8 mouse cellular contexts compared by ENCODE assay signal in the genomic region with DNA sequence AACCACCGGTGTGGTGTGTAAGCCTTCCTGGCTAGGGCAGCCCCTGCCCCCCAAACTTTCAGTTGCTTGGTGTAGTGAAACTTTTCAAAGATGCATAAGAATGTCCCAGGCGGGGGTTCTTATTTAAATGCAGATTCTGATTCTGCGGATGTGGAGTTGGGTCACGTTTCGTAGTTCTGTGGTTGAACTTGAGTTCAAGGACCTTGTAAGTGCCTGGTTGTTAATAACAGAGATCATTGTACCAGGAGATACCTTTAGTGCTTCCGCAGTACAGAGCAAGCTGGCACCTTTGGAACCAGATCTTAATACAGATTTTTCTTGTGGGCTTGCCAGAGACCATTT. TPM values are rescaled to one million over a fixed set of nuclear protein-coding genes. Genes with fewer than 3 reads are reported as not detected.
DNase-seq lines count a peak whose midpoint lies in the region; ATAC-seq and TF ChIP-seq lines count a peak whose summit lies in the region.

No protein-coding gene starts in this region.

- H3K4me2 ChIP-seq in lung, embryonic 15.5 days: peak overlapping the region; percentile 81
- H3K4me2 ChIP-seq in kidney, postnatal 0 days (ENCODE audit: low read length): peak overlapping the region; percentile 68
- H3K4me2 ChIP-seq in neural tube, embryonic 14.5 days (ENCODE audit: low read depth, low read length): peak overlapping the region; percentile 77

- no peak for ATAC-seq in lung, embryonic 15.5 days (ENCODE audit: borderline replicate concordance, extremely low read depth, low FRiP score, low TSS enrichment)
- ATAC-seq in kidney, postnatal 0 days (replicated peaks; ENCODE audit: low FRiP score, low read depth): no peak
- ATAC-seq in neural tube, embryonic 14.5 days (ENCODE audit: low read depth): no peak
- ATAC-seq in cerebellum, adult (ENCODE audit: insufficient number of reproducible peaks, low FRiP score, low TSS enrichment): no peak
- ATAC-seq in granulocyte monocyte progenitor cell, adult 5-6 weeks (replicated peaks; ENCODE audit: poor library complexity, severe bottlenecking): no peak

- H3K4me3 ChIP-seq in lung, embryonic 15.5 days: peak overlapping the region; percentile 73
- H3K4me3 ChIP-seq in cortical plate, adult 2 months (ENCODE audit: insufficient read depth, low read length): peak overlapping the region; percentile 99
- peak overlapping the region; percentile 66 for H3K4me3 ChIP-seq in kidney, postnatal 0 days (replicated peaks; ENCODE audit: low read depth, low read length)
- H3K4me3 ChIP-seq in neural tube, embryonic 14.5 days (ENCODE audit: low read depth, low read length): peak overlapping the region; percentile 54

- no peaks in the 10 kb centered on the region for H3K9me3 ChIP-seq in lung, embryonic 15.5 days
- H3K9me3 ChIP-seq in kidney, postnatal 0 days (replicated peaks; ENCODE audit: low read length): no peaks in the 10 kb centered on the region
- H3K9me3 ChIP-seq in neural tube, embryonic 14.5 days (ENCODE audit: control insufficient read depth, low read length): no peaks in the 10 kb centered on the region

- H3K4me1 ChIP-seq in lung, embryonic 15.5 days: peaks cover 19% of the 10 kb centered on the region
- no peaks in the 10 kb centered on the region; the same call in 1 of the 2 replicates for H3K4me1 ChIP-seq in cortical plate, adult 2 months (ENCODE audit: control insufficient read depth, insufficient read depth, low read length)
- 0 out of 2 replicates have a peak, but pooled peaks cover 3% of the 10 kb centered on the region for H3K4me1 ChIP-seq in kidney, postnatal 0 days (replicated peaks; ENCODE audit: insufficient read depth, low read length)
- no peaks in the 10 kb centered on the region for H3K4me1 ChIP-seq in neural tube, embryonic 14.5 days (ENCODE audit: control insufficient read depth, insufficient read depth, low read length)

- no peak for DNase-seq in lung, postnatal 4 days
- DNase-seq in kidney, postnatal 0 days (ENCODE audit: low spot score): no peak
- DNase-seq in cerebellum, adult 18-20 months: no peak

- 9% methylated on average over 6 of the region's 6 CpGs for WGBS in lung, embryonic 15.5 days
- 13% methylated on average over 6 of the region's 6 CpGs for WGBS in kidney, postnatal 0 days
- WGBS in neural tube, embryonic 14.5 days: 8% methylated on average over 6 of the region's 6 CpGs

- H3K27ac ChIP-seq in lung, embryonic 15.5 days: peak overlapping the region; percentile 90
- no peak overlapping the region for H3K27ac ChIP-seq in cortical plate, adult 2 months (ENCODE audit: insufficient read depth, low read length)
- H3K27ac ChIP-seq in kidney, postnatal 0 days: peak overlapping the region; percentile 90
- no peak overlapping the region for H3K27ac ChIP-seq in neural tube, embryonic 14.5 days (ENCODE audit: low read depth, low read length)

- no peak for TF ChIP-seq CTCF in cortical plate, adult 2 months (IDR thresholded peaks at IDR 0.05; ENCODE audit: extremely low read depth, insufficient read depth, low read length)
- no peak for TF ChIP-seq CTCF in kidney, postnatal 0 days (IDR thresholded peaks at IDR 0.05; ENCODE audit: low read depth)

- no peak for TF ChIP-seq POLR2A in cortical plate, adult 2 months (IDR thresholded peaks at IDR 0.05; ENCODE audit: extremely low read depth, insufficient read depth, low read length)

- H3K36me3 ChIP-seq in lung, embryonic 15.5 days: no peaks in the 10 kb centered on the region
- no peaks in the 10 kb centered on the region for H3K36me3 ChIP-seq in kidney, postnatal 0 days (ENCODE audit: insufficient read depth, low read length)
- H3K36me3 ChIP-seq in neural tube, embryonic 14.5 days (ENCODE audit: control insufficient read depth, insufficient read depth, low read length): no peaks in the 10 kb centered on the region

- H3K9ac ChIP-seq in lung, embryonic 15.5 days: peak overlapping the region; percentile 74
- H3K9ac ChIP-seq in kidney, postnatal 0 days (ENCODE audit: low read depth, low read length): peak overlapping the region; percentile 67
- peak overlapping the region; percentile 54; the same call in 1 of the 2 replicates for H3K9ac ChIP-seq in neural tube, embryonic 14.5 days (replicated peaks; ENCODE audit: low read depth, low read length)

- no peaks in the 10 kb centered on the region for H3K27me3 ChIP-seq in lung, embryonic 15.5 days
- H3K27me3 ChIP-seq in kidney, postnatal 0 days (ENCODE audit: insufficient read depth, low read length): no peaks in the 10 kb centered on the region
- H3K27me3 ChIP-seq in neural tube, embryonic 14.5 days (ENCODE audit: control insufficient read depth, insufficient read depth, low read length): no peaks in the 10 kb centered on the region

RNA-seq across cellular contexts. Expression of gene Acp6, which starts 0.9 kb away (rescaled TPM):
- 48.7 and 52.0 TPM in 2 replicates for polyA plus RNA-seq in lung, embryonic 15.5 days (2015; fragmentation: Nextera tagmentation; extraction: Ambion mirVana)
- polyA plus RNA-seq in cortical plate, adult 2 months (2012; rRNA removed): 40.2 and 41.7 TPM in 2 replicates
- 54.2 and 56.6 TPM in 2 replicates for polyA plus RNA-seq in kidney, postnatal 0 days (2015; fragmentation: Nextera tagmentation; extraction: Ambion mirVana)
- polyA plus RNA-seq in neural tube, embryonic 14.5 days (2014; fragmentation: Nextera tagmentation; extraction: Ambion mirVana): 14.1 and 18.6 TPM in 2 replicates
- 51.8 and 65.2 TPM in 2 replicates for total RNA-seq in granulocyte monocyte progenitor cell, adult 5-6 weeks (2014; fragmentation: Nextera tagmentation)
- total RNA-seq in granulocyte monocyte progenitor cell, adult 5-6 weeks (2017): 20.3 and 22.9 TPM in 2 replicates

Comparison
In these comparisons a context has a peak if more than half of its experiments do, and no peak if none do; other contexts are left out.
1. H3K27ac ChIP-seq: peak in lung, embryonic 15.5 days (single experiment) and kidney, postnatal 0 days (single experiment); none in cortical plate, adult 2 months (single experiment) and neural tube, embryonic 14.5 days (single experiment).
2. Peak in every context shown above with its lines, with median percentiles within 50 percentile points of each other: H3K4me2 ChIP-seq, H3K4me3 ChIP-seq and H3K9ac ChIP-seq.